Mouse (Mus musculus): Measurements from ENCODE around the gene Tmem232.
"Not testable (repeated sequence)": the region's sequence is repeated elsewhere in the genome, so short reads cannot be mapped to it uniquely, and the experiment has no call there.

Tmem232 gene

DNA sequence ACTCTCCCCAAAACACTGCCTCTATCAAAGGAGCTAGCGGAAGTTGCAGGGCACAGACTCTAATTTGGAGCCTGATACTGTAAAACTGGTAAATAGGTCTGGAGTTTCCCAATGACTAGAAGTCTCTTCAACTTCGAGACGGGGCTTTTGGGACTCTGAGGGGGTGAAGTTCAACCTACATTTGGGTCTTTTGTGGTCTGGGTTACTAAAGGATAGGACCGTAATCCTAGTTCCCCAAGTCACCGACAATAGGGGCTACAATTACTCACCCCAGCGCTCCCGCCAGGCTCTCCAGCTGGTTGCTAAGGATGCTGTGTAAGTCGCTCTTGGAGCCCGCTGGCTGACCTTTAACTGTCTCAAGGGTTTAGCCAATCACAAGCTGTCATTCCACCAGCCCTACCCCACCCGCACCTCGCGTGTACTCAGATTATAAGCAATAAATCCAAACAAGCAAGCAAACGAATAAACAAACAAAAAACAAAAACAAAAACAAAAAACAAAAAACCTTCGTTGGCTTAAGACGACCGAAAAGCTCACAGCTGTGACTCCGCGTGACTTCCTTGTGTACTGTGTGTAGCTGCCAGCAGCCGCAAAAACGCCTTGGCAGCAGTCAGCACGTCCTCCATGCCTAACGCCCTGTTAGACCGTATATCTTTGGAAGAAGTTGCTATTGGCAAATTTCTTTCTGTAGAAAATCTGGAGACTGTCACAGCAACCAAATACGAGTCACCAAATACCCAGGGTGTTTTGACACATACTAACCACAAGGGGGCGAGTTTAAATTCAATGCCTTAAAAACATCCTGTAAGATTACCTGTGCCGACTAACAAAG, at the start of gene Tmem232:
TSS of gene Tmem232 (minus strand) at position 342 of the 832 bp plus-strand sequence.
- in situ Hi-C loops (cut with MboI, MseI): no loop called here

DNA sequence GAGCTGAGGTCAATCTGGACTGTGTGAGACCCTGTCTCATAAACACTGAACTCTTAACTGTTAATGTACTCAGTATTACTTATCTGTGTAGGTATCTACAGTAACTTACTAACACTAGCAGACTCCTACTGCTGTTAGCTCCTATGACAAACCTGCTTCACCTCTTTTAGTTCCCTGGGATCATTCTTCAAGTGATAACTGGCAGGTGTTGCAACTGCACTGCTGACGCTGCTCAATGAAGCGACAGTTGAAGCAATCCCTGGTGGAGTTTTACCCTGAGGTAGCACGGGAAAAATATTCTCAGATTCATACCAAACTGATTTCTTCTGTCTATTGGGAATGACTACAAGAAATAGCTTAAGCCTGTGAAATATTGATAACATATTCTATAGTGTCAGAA, 46.3 kb upstream of the Tmem232 start:
- in situ Hi-C loops (cut with MboI, MseI): no loop called here

DNA sequence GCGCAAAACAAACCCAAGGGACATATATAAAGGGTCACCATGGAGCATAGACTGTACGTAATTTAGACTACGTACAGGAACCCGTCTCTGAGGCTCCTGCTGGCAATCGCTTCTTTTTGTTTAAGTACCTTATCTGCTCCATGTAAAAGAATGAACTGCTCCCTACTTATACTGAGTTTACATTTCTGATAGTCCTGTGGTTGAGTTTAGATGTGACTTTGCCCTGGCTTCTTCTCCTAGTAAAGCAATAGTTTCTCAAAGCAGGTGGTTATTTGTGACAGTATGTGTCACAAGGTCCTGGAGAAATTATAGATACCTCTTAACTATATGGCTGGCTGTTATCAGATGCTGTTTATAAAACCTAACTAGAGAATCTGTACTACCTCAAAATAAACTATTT, 40.9 kb upstream of the Tmem232 start:
- in situ Hi-C loops (cut with MboI, MseI): no loop called here

DNA sequence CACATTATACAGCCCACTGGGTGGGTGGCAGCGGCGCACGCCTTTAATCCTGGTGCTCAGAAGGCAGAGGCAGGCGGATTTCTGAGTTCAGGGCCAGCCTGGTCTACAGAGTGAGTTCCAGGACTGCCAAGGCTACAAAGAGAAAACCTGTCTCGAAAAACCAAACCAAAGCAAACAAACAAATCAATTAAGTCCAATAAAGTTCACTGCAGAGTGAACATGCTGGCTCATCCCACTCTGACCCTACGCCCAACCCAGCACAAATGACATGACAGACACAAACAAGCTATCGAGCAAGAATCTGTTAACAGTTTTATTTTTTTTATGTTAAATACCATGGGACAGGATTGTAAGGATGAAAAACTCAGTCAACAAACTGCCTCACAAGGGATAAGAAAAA, 39.2 kb upstream of the Tmem232 start:
- in situ Hi-C loops (cut with MboI, MseI): no loop called here

DNA sequence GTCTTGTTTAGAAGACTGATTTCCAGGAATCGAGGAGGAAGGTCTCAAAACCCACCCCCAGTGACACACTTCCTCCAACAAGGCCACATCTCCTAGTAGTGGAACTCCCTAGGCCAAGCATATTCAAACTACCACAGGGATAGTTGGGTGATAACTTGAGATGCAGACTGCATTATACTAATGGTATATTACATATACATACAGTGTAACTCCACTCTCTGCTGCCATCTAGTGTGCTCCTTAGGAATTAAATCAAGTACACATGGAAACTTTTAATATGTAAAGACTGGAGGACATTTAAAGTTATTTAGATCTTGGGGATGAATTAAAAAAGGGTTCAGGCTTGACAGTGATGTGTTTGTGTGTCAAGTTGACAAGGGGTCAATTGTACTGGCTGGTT, 34.8 kb upstream of the Tmem232 start:
- in situ Hi-C loops (cut with MboI, MseI): no loop called here

DNA sequence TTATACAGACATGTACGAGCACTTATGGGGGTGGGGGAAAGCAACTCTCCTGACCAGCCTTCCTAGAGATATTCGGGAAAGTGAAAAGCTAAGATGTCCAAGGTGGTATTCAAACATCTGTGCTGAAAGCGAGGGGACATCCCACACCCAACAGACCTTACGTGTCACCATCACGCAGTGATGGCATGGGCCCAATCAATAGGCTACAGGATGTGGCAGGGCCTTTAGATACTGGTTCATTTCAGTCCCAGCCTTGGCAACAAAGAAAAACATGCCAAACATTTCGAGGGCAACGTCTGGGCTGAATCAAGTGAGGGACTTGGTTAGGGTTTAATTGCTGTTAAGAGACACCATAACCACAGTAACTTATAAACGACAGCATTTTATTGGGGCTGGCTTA, 34.3 kb upstream of the Tmem232 start:
- in situ Hi-C loops (cut with MboI, MseI): loop anchor here (25.0 kb wide), 2 partner anchors 988 to 1238 kb away; partner anchors contain the start of gene Pja2

DNA sequence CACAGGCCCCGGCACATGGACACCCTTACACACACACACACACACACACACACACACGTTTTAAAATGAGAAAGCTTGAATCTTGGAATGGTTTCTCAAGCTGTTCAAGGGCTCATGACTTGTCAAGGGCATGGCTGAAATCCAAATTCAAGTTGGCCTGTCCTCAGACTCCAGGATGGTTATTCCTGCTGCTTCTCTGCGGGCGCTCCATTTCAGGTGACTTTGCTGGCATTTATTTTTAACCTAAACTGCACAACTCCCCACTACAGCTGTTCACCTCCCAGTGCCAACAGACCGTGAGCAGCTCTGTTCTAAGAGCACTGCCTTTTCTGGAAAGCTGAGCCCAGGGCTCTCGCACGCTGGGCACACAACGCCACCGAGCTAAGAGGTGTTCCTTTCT, 31.3 kb upstream of the Tmem232 start:
- in situ Hi-C loops (cut with MboI, MseI): loop anchor here (25.0 kb wide), 2 partner anchors 985 to 1235 kb away; partner anchors contain the start of gene Pja2

DNA sequence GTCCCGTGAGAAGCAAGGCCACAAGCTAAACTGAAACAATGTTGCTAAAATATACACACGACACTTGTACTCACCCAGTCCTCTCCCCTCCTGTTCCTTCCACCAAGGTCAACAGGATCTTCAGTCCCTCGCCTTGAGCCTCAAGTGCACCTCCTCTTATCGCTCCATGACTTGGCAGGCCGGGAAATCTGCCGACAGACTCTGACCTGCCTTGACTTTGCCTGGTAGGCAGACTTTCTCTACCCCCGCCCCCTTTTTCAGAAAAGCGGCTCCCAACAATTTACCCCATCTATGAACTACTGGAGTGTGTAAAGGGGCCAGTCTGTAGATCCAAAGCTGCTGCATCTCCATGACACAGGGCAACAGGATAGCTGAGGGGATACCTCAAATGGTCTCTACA, 30.9 kb upstream of the Tmem232 start:
- in situ Hi-C loops (cut with MboI, MseI): loop anchor here (25.0 kb wide), 2 partner anchors 984 to 1234 kb away; partner anchors contain the start of gene Pja2

DNA sequence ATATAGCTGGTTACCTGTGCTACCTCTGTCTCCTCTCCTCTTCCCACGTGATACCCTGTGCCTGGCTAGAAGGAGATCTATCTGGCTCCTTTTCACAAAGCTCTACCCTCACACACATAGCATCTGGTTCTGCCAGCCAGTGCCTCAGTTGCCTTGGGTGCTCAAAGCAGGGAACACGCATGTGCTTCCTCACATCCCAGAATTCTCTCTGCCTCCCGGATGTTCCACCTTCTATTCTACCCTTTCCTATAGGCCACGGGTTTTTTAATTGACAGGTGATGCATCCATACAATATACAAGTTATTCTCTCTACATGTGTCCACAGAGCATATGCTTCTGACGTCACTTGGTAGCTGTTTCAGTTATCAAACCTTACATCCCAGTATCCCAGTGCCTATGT, 23.6 kb upstream of the Tmem232 start:
- in situ Hi-C loops (cut with MboI, MseI): loop anchor here (25.0 kb wide), 2 partner anchors 977 to 1227 kb away; partner anchors contain the start of gene Pja2

DNA sequence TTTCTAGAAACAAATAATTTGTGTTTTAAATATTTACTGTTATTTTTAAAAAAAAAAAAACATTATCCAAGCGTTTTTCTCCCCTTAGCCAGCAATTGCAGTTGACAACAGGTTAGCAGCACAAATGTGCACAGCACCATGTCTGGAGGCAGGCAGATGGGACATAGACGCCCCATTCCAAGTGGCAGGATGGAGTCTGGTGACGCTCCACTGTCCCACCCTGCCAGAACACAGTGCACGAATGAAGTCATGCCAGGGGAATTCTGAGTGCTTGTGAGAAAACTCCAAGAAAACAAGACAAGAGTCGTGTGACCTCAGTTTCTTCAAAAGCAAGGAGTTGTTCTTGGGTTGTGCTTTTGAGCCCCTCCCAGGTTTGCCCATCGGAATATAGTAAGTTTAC, 22.8 kb upstream of the Tmem232 start:
- in situ Hi-C loops (cut with MboI, MseI): loop anchor here (25.0 kb wide), 2 partner anchors 976 to 1226 kb away; partner anchors contain the start of gene Pja2

DNA sequence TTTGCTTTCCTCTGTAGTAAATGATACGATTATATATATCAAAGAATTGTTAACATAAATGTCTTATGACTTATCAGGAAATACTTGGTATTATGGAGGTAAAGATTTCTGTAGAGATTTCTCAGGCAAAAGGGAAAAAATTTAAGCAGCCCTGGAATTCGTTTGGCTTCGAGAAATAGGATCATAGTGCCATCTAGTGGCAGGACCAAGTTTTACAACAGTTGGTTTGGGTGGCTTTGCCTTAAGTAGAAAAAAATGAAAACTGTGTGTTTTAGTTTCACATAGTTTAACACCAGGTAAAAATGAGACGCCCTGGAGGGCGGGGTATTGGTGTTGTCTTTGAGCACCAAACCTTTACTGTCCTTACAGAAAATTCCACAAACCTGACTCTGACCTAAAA, 22.2 kb upstream of the Tmem232 start:
- in situ Hi-C loops (cut with MboI, MseI): loop anchor here (25.0 kb wide), 2 partner anchors 975 to 1225 kb away; partner anchors contain the start of gene Pja2

DNA sequence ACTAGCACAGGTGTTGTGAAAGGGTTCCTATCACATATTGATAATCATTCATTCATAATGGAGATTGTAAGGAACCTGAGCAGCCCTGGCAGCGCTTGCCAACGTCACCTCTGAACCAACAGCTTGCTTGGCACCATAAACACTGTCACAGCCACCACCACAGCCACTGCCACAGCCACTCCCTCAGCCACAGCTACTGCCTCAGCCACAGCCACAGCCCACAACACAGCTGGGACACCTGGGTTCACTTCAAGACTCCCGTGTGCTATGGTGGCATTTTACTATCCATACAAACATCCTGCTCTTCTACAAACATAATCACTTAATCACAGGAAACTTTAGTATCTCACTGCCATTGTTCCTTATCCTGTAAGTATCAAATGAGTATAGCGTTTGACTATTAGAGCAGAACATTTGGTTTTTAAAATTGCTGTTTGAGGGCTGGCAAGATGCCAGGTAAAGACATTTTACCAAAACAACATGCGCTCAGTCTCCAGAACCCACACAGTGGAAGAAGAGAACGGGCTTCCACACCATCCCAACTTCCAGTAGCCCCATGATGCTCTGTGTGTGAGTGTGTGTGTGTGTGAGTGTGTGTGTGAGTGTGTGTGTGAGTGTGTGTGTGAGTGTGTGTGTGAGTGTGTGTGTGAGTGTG, 20.9 kb upstream of the Tmem232 start:
- in situ Hi-C loops (cut with MboI, MseI): loop anchor here (25.0 kb wide), 2 partner anchors 974 to 1224 kb away; partner anchors contain the start of gene Pja2

DNA sequence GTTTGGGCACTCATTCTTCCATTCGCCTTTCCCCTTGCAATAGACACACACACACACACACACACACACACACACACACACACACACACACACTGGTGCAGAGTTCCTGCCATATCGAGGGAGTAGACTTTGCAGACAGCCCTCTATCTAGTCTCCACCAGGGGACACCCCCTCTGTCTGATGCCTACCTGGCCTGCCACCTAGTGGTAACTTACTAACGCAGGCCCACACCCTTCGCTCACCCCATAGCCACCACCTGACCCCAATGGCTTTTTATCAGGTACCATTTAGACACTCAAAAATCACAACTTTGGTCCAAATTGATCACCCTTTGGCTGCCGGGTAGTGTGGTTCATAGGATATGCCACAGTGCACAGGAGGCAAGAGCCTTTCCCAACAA, 18.7 kb upstream of the Tmem232 start:
- in situ Hi-C loops (cut with MboI, MseI): loop anchor here (25.0 kb wide), 2 partner anchors 972 to 1222 kb away; partner anchors contain the start of gene Pja2

DNA sequence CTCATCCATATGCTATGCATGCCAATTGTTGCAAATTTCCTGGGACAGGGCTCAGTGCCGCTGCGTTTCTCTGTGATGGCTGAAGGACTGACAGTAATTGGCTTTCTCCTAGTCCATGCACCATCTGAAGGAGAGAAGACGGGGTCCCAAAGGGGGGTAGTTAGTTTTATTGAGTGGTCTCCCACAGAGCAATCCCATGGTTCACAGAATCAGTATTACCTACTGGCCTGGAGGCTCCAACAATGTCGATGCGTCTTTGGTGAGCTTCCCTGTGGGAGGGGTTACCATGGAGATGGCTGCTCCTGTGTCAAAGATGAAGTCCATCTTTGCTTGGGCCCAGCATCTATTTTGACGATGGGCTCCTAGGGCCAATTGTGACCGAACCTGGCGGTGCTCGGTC, 18.2 kb upstream of the Tmem232 start:
- in situ Hi-C loops (cut with MboI, MseI): loop anchor here (25.0 kb wide), 2 partner anchors 971 to 1221 kb away; partner anchors contain the start of gene Pja2

DNA sequence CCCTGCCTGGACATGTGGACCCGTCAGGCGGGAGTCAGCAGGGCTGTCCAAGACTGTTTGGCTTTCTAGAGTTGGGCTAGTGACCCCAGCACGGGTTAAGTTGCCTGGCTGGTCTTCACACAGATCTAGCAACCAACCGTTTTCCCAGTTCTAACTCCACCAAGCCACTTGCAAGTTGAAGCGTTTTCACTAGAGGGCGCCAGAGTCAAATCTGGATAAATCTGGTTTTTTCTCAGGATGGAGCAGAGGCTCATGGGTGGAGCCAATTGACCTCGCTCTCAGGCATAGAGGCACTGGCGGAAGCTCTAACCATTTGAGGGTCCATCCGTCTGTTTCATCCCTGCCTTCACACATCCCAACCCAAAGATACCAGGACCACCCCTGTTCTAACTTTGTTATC, 17.6 kb upstream of the Tmem232 start:
- in situ Hi-C loops (cut with MboI, MseI): loop anchor here (25.0 kb wide), 2 partner anchors 971 to 1221 kb away; partner anchors contain the start of gene Pja2

DNA sequence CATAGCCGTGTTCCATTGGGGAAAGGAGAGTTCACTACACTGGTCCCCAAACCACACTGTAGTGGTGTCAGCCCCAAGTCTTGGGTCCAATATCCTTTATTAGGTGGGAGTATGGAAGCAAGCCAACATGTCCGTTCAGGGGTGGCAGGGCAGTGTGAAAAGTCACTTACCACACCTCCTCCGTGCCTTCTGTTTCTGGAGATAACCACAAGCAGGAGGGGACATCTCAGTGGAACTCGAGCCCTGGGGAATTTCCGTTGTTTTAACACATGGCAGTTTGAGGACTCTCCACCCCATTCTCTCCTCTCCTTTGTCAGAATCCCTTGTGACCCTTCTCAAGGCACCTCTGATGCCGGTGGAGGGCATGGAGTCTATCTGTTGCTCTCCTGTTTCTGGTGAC, 16.6 kb upstream of the Tmem232 start:
- in situ Hi-C loops (cut with MboI, MseI): loop anchor here (25.0 kb wide), 2 partner anchors 970 to 1220 kb away; partner anchors contain the start of gene Pja2

DNA sequence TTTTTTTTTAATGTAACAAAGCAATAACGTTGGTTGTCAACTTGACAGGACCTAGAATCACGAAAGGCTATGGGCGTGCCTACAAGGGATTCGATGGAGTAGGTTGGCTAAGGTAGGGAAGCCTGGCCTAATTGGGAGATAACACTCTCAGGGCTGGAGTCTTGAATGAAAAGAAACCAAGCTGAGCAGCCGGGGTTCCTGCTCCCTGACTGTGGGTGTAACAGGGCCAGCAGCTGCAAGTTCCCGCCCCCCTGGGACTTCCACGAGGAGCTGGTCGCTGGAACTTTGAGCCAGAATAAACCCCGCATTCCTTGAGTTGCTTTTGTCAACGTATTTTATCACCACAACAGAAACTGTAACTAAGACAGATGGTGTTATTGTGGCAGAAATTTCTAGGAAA, 16.2 kb upstream of the Tmem232 start:
- in situ Hi-C loops (cut with MboI, MseI): loop anchor here (25.0 kb wide), 2 partner anchors 969 to 1219 kb away; partner anchors contain the start of gene Pja2

DNA sequence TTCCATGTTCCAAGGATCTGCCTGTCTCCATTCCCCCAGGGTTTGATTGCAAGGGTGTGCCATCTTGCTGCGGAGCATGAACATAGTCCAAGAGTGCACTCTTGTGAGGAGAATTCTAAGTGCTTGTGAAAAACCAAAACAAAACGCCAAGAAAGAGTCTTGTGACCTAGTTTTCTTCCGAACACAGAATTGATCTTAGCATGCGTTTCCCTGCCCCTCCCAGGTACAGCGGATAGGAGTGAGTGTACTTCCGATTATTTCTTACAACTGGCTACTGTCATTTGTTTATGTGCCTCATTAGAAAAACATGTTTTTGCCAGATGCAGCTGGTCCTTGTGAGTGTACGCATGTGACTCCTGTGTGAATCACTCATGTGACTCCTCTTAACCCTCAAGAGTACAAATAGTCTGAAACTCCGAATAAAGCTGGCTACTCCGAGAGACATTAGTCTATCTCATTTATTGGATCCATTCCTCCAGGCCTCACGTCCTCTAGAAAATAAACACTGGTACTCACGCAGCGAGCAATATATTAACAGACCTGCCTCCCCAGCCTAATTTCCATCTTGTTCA, 11.9 kb upstream of the Tmem232 start:
- in situ Hi-C loops (cut with MboI, MseI): loop anchor here (25.0 kb wide), 2 partner anchors 965 to 1215 kb away; partner anchors contain the start of gene Pja2

DNA sequence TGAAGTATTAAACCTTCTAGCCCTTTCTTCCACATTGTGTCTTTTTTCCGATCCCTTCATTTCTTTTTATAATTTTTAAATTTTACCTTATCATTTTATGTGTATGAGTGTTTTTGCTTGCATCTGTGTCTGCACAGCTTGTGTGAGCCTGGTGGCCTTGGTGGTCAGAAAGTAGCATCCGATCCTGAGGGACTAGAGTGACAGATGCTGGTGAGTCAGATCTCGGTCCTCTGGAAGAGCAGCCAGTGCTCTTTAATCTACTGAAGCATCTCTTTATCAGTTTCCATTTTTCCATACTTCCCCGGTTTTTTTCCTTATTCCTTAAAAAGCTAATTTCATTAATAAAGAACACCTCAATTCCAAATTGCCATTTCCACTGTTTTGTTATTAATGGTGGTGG, 9.8 kb upstream of the Tmem232 start:
- in situ Hi-C loops (cut with MboI, MseI): loop anchor here (25.0 kb wide), 2 partner anchors 963 to 1213 kb away; partner anchors contain the start of gene Pja2

DNA sequence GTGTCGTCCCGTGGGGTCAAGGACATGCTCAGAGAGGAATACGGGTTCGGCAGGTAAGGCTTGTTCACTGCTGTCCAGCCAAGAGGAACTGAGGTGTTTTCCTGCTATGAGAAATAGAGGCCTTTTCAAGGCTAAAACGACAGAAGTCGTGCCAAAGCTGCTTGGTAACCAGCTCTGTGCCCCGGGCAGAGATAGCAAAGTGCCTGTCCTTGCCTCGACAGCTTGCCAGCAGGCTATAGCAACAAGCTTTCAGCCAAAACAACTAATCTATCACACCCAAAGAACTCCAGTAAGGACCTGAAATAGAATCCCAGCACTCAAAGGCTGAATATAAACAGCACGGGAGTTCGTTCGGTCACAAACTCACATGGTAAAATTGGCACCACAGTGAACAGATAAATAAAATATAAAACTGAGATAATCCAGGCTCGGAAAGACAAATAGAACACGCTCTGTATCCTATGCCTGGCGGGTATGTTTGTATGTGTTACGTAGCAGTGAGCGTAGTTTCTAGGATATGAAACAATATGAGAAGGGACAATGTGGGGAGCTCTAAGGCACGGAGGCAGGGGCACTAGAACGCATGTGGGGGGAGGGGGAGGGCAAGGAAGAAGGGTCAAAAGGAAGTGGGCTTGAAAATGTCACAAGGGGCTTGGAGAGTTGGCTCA, 8.2 kb upstream of the Tmem232 start:
- in situ Hi-C loops (cut with MboI, MseI): no loop called here

DNA sequence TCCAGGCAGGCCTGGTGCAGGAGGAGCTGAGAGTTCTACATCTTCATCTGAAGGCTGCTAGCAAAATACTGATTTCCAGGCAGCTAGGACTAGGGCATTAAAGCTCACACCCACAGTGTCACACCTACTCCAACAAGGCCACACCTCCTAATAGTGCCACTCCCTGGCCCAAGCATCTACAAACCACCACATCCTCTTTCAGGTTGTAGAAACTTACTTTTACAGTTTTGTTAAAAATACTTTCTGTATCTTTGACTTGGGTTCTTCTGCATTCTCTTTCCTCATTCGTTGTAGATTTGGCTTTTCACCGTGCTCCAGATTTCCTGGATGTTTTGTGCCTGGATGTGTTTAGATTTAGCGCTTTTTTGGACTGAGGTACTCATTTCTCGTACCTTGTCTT, 5.6 kb upstream of the Tmem232 start:
- in situ Hi-C loops (cut with MboI, MseI): not testable (repeated sequence)

Data from regulatory T cell (primary cell).